Mouse (Mus musculus) midbrain, embryonic 15.5 days (tissue): ENCODE measurements at regions not wholly inside any gene's neighbourhood (a gene's known extent, or its start where the extent isn't known, plus 50 kb on each side); places are given as distances from the start of the nearest gene placed in this dataset.
"Not testable (repeated sequence)": the region's sequence is repeated elsewhere in the genome, so short reads cannot be mapped to it uniquely, and the experiment has no call there.

ENCODE experiments used
- ATAC-seq: fragments of 200-750 bp; cut with Nextera tagmentation; replicated peaks from 2 replicates; pipeline ENCODE4 v1.8.0; 2017; ENCODE audit warnings: moderate TSS enrichment
- H3K27ac ChIP-seq: fragments of 300-500 bp; sonication (generic); 2 replicates; pipeline ENCODE4 v1.5.1; 2015; ENCODE audit warnings: mild to moderate bottlenecking, inconsistent platforms
- H3K27me3 ChIP-seq: fragments of 300-500 bp; sonication (generic); replicated peaks from 2 replicates; pipeline ENCODE4 v1.6.1; 2015; ENCODE audit warnings: inconsistent platforms
- H3K36me3 ChIP-seq: fragments of 300-500 bp; sonication (generic); replicated peaks from 2 replicates; pipeline ENCODE4 v1.6.1; 2015; ENCODE audit warnings: inconsistent platforms
- H3K4me1 ChIP-seq: fragments of 300-500 bp; sonication (generic); 2 replicates; pipeline ENCODE4 v1.6.1; 2015; ENCODE audit warnings: inconsistent platforms
- H3K4me2 ChIP-seq: fragments of 300-500 bp; sonication (generic); 2 replicates; pipeline ENCODE4 v1.6.1; 2015; ENCODE audit warnings: inconsistent platforms, mild to moderate bottlenecking, moderate library complexity
- H3K4me3 ChIP-seq: fragments of 300-500 bp; sonication (generic); 2 replicates; pipeline ENCODE4 v1.5.1; 2015; ENCODE audit warnings: mild to moderate bottlenecking, inconsistent platforms
- H3K9ac ChIP-seq: fragments of 300-500 bp; sonication (generic); 2 replicates; pipeline ENCODE4 v1.6.1; 2015; ENCODE audit warnings: mild to moderate bottlenecking, inconsistent platforms
- H3K9me3 ChIP-seq: fragments of 300-500 bp; sonication (generic); 2 replicates; pipeline ENCODE4 v1.6.1; 2016; ENCODE audit warnings: inconsistent platforms
- WGBS: fragments of 180-500 bp; shearing (Covaris S2); methylation state at CpG from one replicate; pipeline ENCODE4 v1.1.7; 2015; ENCODE audit warnings: mixed read lengths; 5-methylcytosine and 5-hydroxymethylcytosine counted together

- Histone ChIP-seq H3K27me3 (no peaks in the 10 kb centered on the region), H3K4me1 (no peaks in the 10 kb centered on the region), H3K36me3 (no peaks in the 10 kb centered on the region), H3K27ac (no peak overlapping the region), H3K4me3 (no peak overlapping the region), H3K4me2 (no peak overlapping the region), H3K9me3 (no peaks in the 10 kb centered on the region), H3K9ac (no peak overlapping the region)
- ATAC-seq = no peak
- WGBS = 76% methylated on average over 4 of the region's 4 CpGs
These were observed 287.5 kb upstream of the 3110018I06Rik start for GRCm38 (mm10) chr12:107200903-107201302.

DNA sequence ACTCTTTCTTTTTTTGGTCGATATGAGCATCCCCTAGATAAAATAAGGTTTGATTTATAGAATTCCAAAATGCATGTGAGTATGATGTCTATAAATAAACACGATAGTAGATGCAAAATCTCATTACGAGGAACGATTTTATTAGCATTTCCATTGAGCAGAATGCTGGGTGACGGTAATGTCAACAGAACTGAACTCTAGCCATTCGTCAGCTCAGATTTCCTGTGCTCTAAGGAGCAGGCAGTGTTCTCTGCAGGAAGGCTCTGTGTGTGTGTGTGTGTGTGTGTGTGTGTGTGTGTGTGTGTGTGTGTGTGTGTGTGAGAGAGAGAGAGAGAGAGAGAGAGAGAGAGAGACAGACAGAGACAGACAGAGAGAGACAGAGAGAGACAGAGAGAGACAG is 279.6 kb upstream of the 3110018I06Rik start:
- not testable (repeated sequence) for H3K4me1 ChIP-seq, H3K27me3 ChIP-seq, H3K4me2 ChIP-seq, H3K36me3 ChIP-seq, H3K4me3 ChIP-seq, H3K27ac ChIP-seq, ATAC-seq, H3K9ac ChIP-seq, H3K9me3 ChIP-seq
- 66% methylated on average over 6 of the region's 6 CpGs for WGBS

DNA sequence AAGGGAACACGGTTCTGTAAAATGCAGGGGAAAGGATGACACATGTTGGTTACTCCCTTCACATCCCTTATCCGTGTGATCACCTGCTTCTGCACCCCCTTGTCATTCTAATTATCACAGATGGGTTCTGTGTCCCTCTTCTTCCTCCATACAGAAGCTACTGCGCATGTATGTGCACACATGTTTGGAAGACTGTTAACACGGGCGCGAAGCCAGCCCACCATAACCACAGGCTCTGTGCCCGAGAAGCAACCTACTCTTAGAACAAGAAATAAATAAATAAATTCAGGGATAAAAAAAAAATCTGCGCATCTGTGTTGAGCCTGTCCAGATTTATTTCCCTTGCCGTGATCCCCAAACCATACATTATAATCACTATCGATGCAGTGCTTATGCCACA is 275.6 kb upstream of the 3110018I06Rik start:
- Histone ChIP-seq H3K27ac (no peak overlapping the region), H3K4me1 (peaks cover 7% of the 10 kb centered on the region), H3K27me3 (no peaks in the 10 kb centered on the region), H3K4me2 (no peak overlapping the region), H3K4me3 (no peak overlapping the region), H3K36me3 (no peaks in the 10 kb centered on the region), H3K9ac (no peak overlapping the region), H3K9me3 (no peaks in the 10 kb centered on the region)
- WGBS = 93% methylated on average over 10 of the region's 10 CpGs
- no peak for ATAC-seq

- WGBS = 19% methylated on average over 8 of the region's 8 CpGs
- Histone ChIP-seq H3K4me1 (peaks cover 7% of the 10 kb centered on the region), H3K9ac (no peak overlapping the region), H3K27ac (no peak overlapping the region), H3K36me3 (no peaks in the 10 kb centered on the region), H3K27me3 (no peaks in the 10 kb centered on the region), H3K4me3 (no peak overlapping the region), H3K9me3 (no peaks in the 10 kb centered on the region), H3K4me2 (no peak overlapping the region)
- ATAC-seq = 0 out of 2 replicates have a peak, but pooled peaks have one; percentile 33
These were observed 272.3 kb upstream of the 3110018I06Rik start for GRCm38 (mm10) chr12:107216119-107216518.

GRCm38 (mm10) chr12:107221276-107221970 is 267.0 kb upstream of the 3110018I06Rik start:
- Histone ChIP-seq H3K4me3 (no peak overlapping the region), H3K36me3 (no peaks in the 10 kb centered on the region), H3K27ac (no peak overlapping the region), H3K27me3 (no peaks in the 10 kb centered on the region), H3K9ac (no peak overlapping the region), H3K4me2 (no peak overlapping the region), H3K4me1 (no peaks in the 10 kb centered on the region), H3K9me3 (no peaks in the 10 kb centered on the region)
- ATAC-seq = no peak
- 85% methylated on average over 7 of the region's 7 CpGs for WGBS

DNA sequence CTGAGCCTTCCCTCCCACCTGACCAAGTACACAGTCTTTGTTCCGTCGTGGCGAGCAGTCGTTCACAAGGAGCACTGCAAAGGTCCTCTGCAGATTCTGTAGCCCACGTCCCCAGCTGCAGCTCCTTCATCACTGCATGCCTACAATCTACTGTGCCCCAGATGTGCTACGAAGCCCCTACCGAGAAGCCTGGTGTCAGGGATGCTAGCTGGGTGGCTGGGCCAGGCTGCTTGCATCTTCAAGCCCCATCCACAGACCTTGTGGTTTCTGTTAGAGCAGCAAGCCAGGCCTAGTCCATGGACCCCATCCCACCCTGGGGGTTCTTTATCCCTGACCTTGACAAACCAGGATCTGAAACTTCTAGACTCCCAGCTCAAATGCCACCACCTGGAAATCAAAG is 266.3 kb upstream of the 3110018I06Rik start:
- Histone ChIP-seq H3K27ac (no peak overlapping the region), H3K27me3 (no peaks in the 10 kb centered on the region), H3K4me1 (no peaks in the 10 kb centered on the region), H3K4me2 (no peak overlapping the region), H3K9me3 (no peaks in the 10 kb centered on the region), H3K4me3 (no peak overlapping the region), H3K36me3 (no peaks in the 10 kb centered on the region), H3K9ac (no peak overlapping the region)
- 86% methylated on average over 7 of the region's 7 CpGs for whole genome bisulfite sequencing
- ATAC-seq = no peak

DNA sequence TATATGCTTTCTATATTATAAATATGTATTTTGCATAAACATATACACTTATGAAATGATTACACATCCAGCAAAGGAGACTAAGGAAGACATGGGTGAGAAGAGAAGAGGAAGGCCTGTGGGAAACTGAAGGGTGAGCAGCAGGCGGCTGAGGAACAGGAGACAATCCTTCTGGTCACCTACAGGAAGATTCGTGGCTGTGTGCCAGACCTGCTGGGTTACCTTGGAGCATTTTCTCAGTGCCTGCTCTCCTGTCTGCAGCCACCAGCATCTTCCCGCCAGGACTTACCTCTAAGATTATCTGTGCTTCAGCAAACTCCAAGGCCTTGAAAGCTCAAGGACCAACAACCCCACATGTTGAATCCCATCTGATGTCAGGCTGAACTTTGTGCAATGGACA is 258.3 kb upstream of the 3110018I06Rik start:
- H3K27ac ChIP-seq = no peak overlapping the region
- no peak for ATAC-seq
- no peaks in the 10 kb centered on the region for H3K4me1 ChIP-seq
- 86% methylated on average over 3 of the region's 3 CpGs for WGBS
- H3K4me3 ChIP-seq = no peak overlapping the region
- no peaks in the 10 kb centered on the region for H3K9me3 ChIP-seq
- no peak overlapping the region for H3K9ac ChIP-seq
- H3K36me3 ChIP-seq = no peaks in the 10 kb centered on the region
- no peaks in the 10 kb centered on the region for H3K27me3 ChIP-seq
- H3K4me2 ChIP-seq = no peak overlapping the region

DNA sequence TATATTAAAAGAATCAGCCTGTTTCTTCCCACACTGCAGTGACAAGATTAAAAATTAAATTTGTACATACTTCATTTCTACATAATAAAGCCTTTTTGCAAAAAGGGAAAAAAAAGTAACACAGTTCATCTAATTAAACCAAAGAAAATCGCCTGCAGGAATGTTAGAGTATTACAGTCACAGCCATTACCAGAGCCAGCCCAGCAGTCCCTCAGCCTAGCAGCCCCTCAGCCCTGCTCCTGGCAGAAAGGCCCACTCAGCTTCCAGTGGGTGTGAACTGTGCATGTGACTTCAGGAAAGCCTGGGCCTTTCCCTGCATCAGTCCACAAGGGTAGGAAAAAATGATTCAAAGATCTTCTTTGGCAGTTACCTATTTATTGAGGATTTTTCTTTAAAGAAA is 256.8 kb upstream of the 3110018I06Rik start:
- Histone ChIP-seq H3K27ac (no peak overlapping the region), H3K27me3 (no peaks in the 10 kb centered on the region), H3K4me1 (no peaks in the 10 kb centered on the region), H3K4me3 (no peak overlapping the region), H3K36me3 (no peaks in the 10 kb centered on the region), H3K9ac (no peak overlapping the region), H3K9me3 (no peaks in the 10 kb centered on the region), H3K4me2 (no peak overlapping the region)
- WGBS = 19% methylated on average over 1 of the region's 1 CpGs
- no peak for ATAC-seq

- Histone ChIP-seq H3K27ac (no peak overlapping the region), H3K4me2 (no peak overlapping the region), H3K9ac (no peak overlapping the region), H3K27me3 (no peaks in the 10 kb centered on the region), H3K4me3 (no peak overlapping the region), H3K9me3 (no peaks in the 10 kb centered on the region), H3K36me3 (no peaks in the 10 kb centered on the region), H3K4me1 (no peaks in the 10 kb centered on the region)
- 57% methylated on average over 9 of the region's 9 CpGs for WGBS
- ATAC-seq = no peak
These were observed 237.5 kb upstream of the 3110018I06Rik start for GRCm38 (mm10) chr12:107250747-107251470.

DNA sequence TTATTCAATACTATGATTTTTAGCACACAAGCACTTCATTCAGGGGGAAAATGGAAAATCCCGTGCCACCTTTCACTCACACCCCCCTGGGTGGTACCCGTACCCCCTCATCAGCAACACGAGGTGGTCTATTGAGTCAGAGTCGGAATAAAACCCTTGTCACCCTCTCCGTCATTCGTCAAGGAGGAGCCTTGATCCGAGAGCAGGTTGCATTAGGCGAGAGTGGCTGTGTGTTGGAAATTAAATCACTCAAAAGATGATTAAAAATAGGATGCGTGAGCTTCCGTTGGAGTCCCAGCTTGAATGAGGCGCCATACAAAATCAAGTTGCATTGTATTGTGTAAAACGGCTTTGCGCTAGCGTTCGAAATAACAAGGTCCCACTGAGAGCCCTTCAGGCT is 236.5 kb upstream of the 3110018I06Rik start:
- H3K4me3 ChIP-seq = no peak overlapping the region
- no peaks in the 10 kb centered on the region for H3K27me3 ChIP-seq
- H3K9ac ChIP-seq = no peak overlapping the region
- H3K27ac ChIP-seq = no peak overlapping the region
- no peaks in the 10 kb centered on the region for H3K9me3 ChIP-seq
- H3K4me1 ChIP-seq = no peaks in the 10 kb centered on the region
- H3K36me3 ChIP-seq = no peaks in the 10 kb centered on the region
- 29% methylated on average over 15 of the region's 15 CpGs for whole genome bisulfite sequencing
- ATAC-seq = no peak
- no peak overlapping the region for H3K4me2 ChIP-seq

DNA sequence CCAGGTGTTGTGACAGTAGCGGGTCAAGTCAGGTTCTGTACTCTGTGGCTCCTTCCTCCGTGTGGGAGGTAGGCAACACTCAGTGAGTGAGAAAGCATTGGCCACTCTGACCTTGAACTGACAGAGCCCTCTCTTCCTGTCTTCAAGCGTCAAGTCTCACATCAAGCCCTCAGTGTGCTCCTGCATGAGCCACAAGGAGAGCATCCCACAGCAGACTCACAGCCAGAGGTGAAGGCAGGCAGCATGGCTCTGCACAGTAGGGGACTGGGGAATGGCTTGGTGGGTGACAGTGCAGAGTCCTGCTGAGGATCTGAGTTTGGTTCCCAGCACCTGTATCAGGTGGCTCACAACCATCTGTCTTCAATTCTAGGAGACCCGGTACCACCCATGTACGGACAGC is 226.4 kb upstream of the 3110018I06Rik start:
- no peaks in the 10 kb centered on the region for H3K36me3 ChIP-seq
- no peak overlapping the region for H3K9ac ChIP-seq
- H3K4me2 ChIP-seq = no peak overlapping the region
- no peaks in the 10 kb centered on the region for H3K27me3 ChIP-seq
- H3K4me1 ChIP-seq = no peaks in the 10 kb centered on the region
- no peak for ATAC-seq
- no peaks in the 10 kb centered on the region for H3K9me3 ChIP-seq
- no peak overlapping the region for H3K4me3 ChIP-seq
- 93% methylated on average over 5 of the region's 5 CpGs for WGBS
- H3K27ac ChIP-seq = no peak overlapping the region

DNA sequence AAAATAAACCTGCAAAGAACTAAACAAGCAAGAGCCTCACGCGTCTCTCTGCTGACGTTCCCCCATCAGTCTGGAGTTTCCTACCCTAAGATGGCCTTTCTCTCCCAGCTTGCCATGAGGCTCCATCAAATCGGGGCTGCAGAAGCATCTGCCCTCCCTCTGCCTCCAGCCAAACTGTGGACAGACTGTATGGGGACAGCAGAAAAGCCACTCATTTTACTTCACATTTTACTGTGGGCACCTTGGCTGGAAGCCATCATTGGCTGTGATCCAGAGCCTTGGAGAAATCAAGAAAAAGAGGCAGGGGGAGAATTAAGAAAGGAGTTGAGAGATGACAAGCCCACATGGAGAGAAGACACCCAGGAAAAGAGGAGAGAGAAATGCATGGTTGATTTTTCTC is 225.9 kb upstream of the 3110018I06Rik start:
- H3K9ac ChIP-seq = no peak overlapping the region
- no peak for ATAC-seq
- H3K4me3 ChIP-seq = no peak overlapping the region
- H3K27ac ChIP-seq = no peak overlapping the region
- H3K4me1 ChIP-seq = no peaks in the 10 kb centered on the region
- no peaks in the 10 kb centered on the region for H3K27me3 ChIP-seq
- H3K9me3 ChIP-seq = no peaks in the 10 kb centered on the region
- no peak overlapping the region for H3K4me2 ChIP-seq
- WGBS = 66% methylated on average over 4 of the region's 4 CpGs
- no peaks in the 10 kb centered on the region for H3K36me3 ChIP-seq

DNA sequence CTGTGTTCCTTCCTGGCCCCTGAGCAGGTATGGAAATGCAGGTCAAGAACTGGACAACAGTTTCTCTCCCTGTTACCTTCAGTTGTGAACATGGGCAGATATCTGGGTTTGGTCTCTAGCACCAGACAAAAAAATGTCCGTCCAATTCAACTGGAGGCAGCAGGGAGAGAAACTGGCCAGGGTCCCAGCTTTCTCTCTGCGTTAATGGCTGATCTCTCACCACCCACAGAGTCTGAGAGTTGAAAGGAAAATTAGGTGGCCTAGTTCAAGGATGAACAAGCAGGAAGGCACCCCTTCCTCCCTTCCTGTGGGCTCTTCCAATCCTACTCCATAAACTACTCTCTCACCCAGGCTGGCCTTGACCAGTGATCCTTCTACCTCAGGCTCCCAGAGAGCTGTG is 221.7 kb upstream of the 3110018I06Rik start:
- Histone ChIP-seq H3K9ac (no peak overlapping the region), H3K4me2 (no peak overlapping the region), H3K4me3 (no peak overlapping the region), H3K36me3 (no peaks in the 10 kb centered on the region), H3K27ac (no peak overlapping the region), H3K9me3 (no peaks in the 10 kb centered on the region), H3K4me1 (no peaks in the 10 kb centered on the region), H3K27me3 (no peaks in the 10 kb centered on the region)
- ATAC-seq = no peak
- 55% methylated on average over 2 of the region's 2 CpGs for WGBS
